Mouse (Mus musculus) stomach, embryonic 14.5 days (tissue): ENCODE results near the gene Pex14. TPM values are rescaled to one million over a fixed set of nuclear protein-coding genes. Genes with fewer than 3 reads are reported as not detected.

Source experiments
- ATAC-seq: fragments of 200-750 bp; cut with Nextera tagmentation; 2 replicates; pipeline ENCODE4 v1.8.0; 2017; ENCODE audit warnings: low read depth, moderate TSS enrichment; ENCODE audit not compliant: insufficient number of reproducible peaks, insufficient read depth, low FRiP score
- H3K27ac ChIP-seq: fragments of 300-500 bp; sonication (generic); 2 replicates; pipeline ENCODE4 v1.5.1; 2014; ENCODE audit warnings: mild to moderate bottlenecking, low read length, moderate library complexity, mixed read lengths
- H3K27me3 ChIP-seq: fragments of 300-500 bp; sonication (generic); 2 replicates; pipeline ENCODE4 v1.6.1; 2014; ENCODE audit warnings: low read length, control low read depth, mixed read lengths; ENCODE audit not compliant: control insufficient read depth, insufficient read depth
- H3K36me3 ChIP-seq: fragments of 300-500 bp; sonication (generic); 2 replicates; pipeline ENCODE4 v1.6.1; 2014; ENCODE audit warnings: mild to moderate bottlenecking, control low read depth, low read length, moderate library complexity, mixed read lengths; ENCODE audit not compliant: control insufficient read depth, insufficient read depth
- H3K4me1 ChIP-seq: fragments of 300-500 bp; sonication (generic); 2 replicates; pipeline ENCODE4 v1.6.1; 2014; ENCODE audit warnings: low read length, control low read depth, mixed read lengths; ENCODE audit not compliant: control insufficient read depth, insufficient read depth
- H3K4me2 ChIP-seq: fragments of 300-500 bp; sonication (generic); replicated peaks from 2 replicates; pipeline ENCODE4 v1.6.1; 2014; ENCODE audit warnings: low read depth, low read length, control low read depth
- H3K4me3 ChIP-seq: fragments of 300-500 bp; sonication (generic); 2 replicates; pipeline ENCODE4 v1.5.1; 2014; ENCODE audit warnings: low read depth, low read length, control low read depth
- H3K9ac ChIP-seq: fragments of 300-500 bp; sonication (generic); replicated peaks from 2 replicates; pipeline ENCODE4 v1.6.1; 2014; ENCODE audit warnings: low read depth, mild to moderate bottlenecking, control low read depth, low read length, moderate library complexity, mixed read lengths
- H3K9me3 ChIP-seq: fragments of 300-500 bp; sonication (generic); 2 replicates; pipeline ENCODE4 v1.6.1; 2016; ENCODE audit warnings: low read depth, low read length, control low read depth; ENCODE audit not compliant: control insufficient read depth
- WGBS: fragments of 180-500 bp; shearing (Covaris S2); extraction: QIAGEN DNeasy Blood & Tissue Kit; methylation state at CpG from one replicate; pipeline ENCODE4 v1.1.7; 2014; 5-methylcytosine and 5-hydroxymethylcytosine counted together
- polyA plus RNA-seq: library from polyadenylated mRNA; unstranded; fragments of >200 nt; fragmentation: Nextera tagmentation; extraction: Ambion mirVana; gene quantifications from 2 replicates; pipeline ENCODE4 v1.2.1, GENCODE M21; 2014

Pex14 gene
- polyA plus RNA-seq, 1 experiment from 2014 or later: 40.0 TPM

DNA sequence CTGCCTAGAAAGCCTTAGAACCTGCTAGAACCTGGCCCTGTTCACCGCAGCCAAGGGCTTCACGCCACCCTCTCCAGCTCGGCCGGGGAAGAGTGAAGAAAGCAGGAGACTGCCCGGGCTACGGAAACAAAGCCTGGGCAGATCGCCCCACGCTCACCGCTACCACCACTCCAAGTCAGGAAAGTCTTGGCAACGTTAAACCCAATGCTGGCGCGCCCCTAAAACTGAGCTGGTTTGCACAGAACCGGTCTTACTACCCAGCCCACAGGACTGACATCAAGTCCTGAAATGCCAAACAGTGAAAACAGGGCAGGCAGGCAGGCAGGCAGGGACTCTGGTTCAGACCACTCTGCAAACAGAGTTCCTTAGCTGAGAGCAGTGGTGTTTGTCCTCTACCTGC is 24.6 kb downstream of the Pex14 start:
- WGBS: 76% methylated on average over 13 of the region's 13 CpGs
- peak; percentile 46; the same call in 1 of the 2 replicates for ATAC-seq
- Histone ChIP-seq H3K4me2 (no peak overlapping the region), H3K4me3 (no peak overlapping the region), H3K27me3 (no peaks in the 10 kb centered on the region), H3K27ac (peak overlapping the region; percentile 29), H3K9me3 (no peaks in the 10 kb centered on the region), H3K4me1 (0 out of 2 replicates have a peak, but pooled peaks cover 6% of the 10 kb centered on the region), H3K36me3 (peaks cover 2% of the 10 kb centered on the region), H3K9ac (no peak overlapping the region)

- peaks cover 11% of the 10 kb centered on the region; the same call in 1 of the 2 replicates for H3K4me1 ChIP-seq
- no peak overlapping the region for H3K9ac ChIP-seq
- no peaks in the 10 kb centered on the region; the same call in 1 of the 2 replicates for H3K36me3 ChIP-seq
- H3K27me3 ChIP-seq: no peaks in the 10 kb centered on the region
- H3K9me3 ChIP-seq: no peaks in the 10 kb centered on the region
- H3K4me3 ChIP-seq: no peak overlapping the region
- 78% methylated on average over 22 of the region's 22 CpGs for WGBS
- no peak overlapping the region for H3K27ac ChIP-seq
- no peak overlapping the region for H3K4me2 ChIP-seq
- ATAC-seq: no peak
Observed at GRCm38 (mm10) chr4:149066672-149067551, 32.8 kb downstream of the Pex14 start.

- H3K36me3 ChIP-seq: no peaks in the 10 kb centered on the region; the same call in 1 of the 2 replicates
- no peak overlapping the region for H3K27ac ChIP-seq
- no peak overlapping the region for H3K9ac ChIP-seq
- H3K4me1 ChIP-seq: peaks cover 17% of the 10 kb centered on the region; the same call in 1 of the 2 replicates
- 80% methylated on average over 23 of the region's 23 CpGs for WGBS
- no peak overlapping the region for H3K4me3 ChIP-seq
- no peaks in the 10 kb centered on the region for H3K27me3 ChIP-seq
- H3K9me3 ChIP-seq: no peaks in the 10 kb centered on the region
- no peak for ATAC-seq
- H3K4me2 ChIP-seq: no peak overlapping the region
Observed at GRCm38 (mm10) chr4:149064061-149064854, 35.4 kb downstream of the Pex14 start.

- no peak overlapping the region for H3K4me2 ChIP-seq
- no peak overlapping the region for H3K4me3 ChIP-seq
- no peaks in the 10 kb centered on the region; the same call in 1 of the 2 replicates for H3K36me3 ChIP-seq
- H3K9ac ChIP-seq: no peak overlapping the region
- WGBS: 31% methylated on average over 21 of the region's 21 CpGs
- peaks cover 24% of the 10 kb centered on the region; the same call in 1 of the 2 replicates for H3K4me1 ChIP-seq
- no peaks in the 10 kb centered on the region for H3K27me3 ChIP-seq
- no peak for ATAC-seq
- no peaks in the 10 kb centered on the region for H3K9me3 ChIP-seq
- H3K27ac ChIP-seq: no peak overlapping the region
Observed at GRCm38 (mm10) chr4:149062406-149063318, 37.0 kb downstream of the Pex14 start.

- no peak overlapping the region for H3K27ac ChIP-seq
- no peaks in the 10 kb centered on the region; the same call in 1 of the 2 replicates for H3K36me3 ChIP-seq
- 65% methylated on average over 13 of the region's 13 CpGs for WGBS
- no peak overlapping the region for H3K9ac ChIP-seq
- H3K4me3 ChIP-seq: no peak overlapping the region
- no peaks in the 10 kb centered on the region for H3K9me3 ChIP-seq
- no peak for ATAC-seq
- H3K4me1 ChIP-seq: peaks cover 32% of the 10 kb centered on the region; the same call in 1 of the 2 replicates
- no peak overlapping the region for H3K4me2 ChIP-seq
- H3K27me3 ChIP-seq: no peaks in the 10 kb centered on the region
Observed at GRCm38 (mm10) chr4:149061432-149061718, 38.3 kb downstream of the Pex14 start.

GRCm38 (mm10) chr4:149060621-149061431 is 38.9 kb downstream of the Pex14 start:
- no peaks in the 10 kb centered on the region; the same call in 1 of the 2 replicates for H3K36me3 ChIP-seq
- H3K9ac ChIP-seq: no peak overlapping the region
- H3K4me1 ChIP-seq: peaks cover 32% of the 10 kb centered on the region; the same call in 1 of the 2 replicates
- no peak overlapping the region for H3K4me3 ChIP-seq
- 48% methylated on average over 14 of the region's 14 CpGs for WGBS
- H3K9me3 ChIP-seq: no peaks in the 10 kb centered on the region
- H3K27me3 ChIP-seq: no peaks in the 10 kb centered on the region
- H3K27ac ChIP-seq: no peak overlapping the region
- no peak for ATAC-seq
- no peak overlapping the region for H3K4me2 ChIP-seq

GRCm38 (mm10) chr4:149059713-149060112 is 40.0 kb downstream of the Pex14 start:
- ATAC-seq: no peak
- Histone ChIP-seq H3K9me3 (no peaks in the 10 kb centered on the region), H3K27me3 (no peaks in the 10 kb centered on the region), H3K4me1 (peaks cover 38% of the 10 kb centered on the region; the same call in 1 of the 2 replicates), H3K9ac (no peak overlapping the region), H3K27ac (no peak overlapping the region), H3K4me2 (no peak overlapping the region), H3K4me3 (no peak overlapping the region), H3K36me3 (no peaks in the 10 kb centered on the region)
- 89% methylated on average over 9 of the region's 9 CpGs for WGBS
